Mouse (Mus musculus): ENCODE results near the gene Astn2. TPM values are rescaled to one million over a fixed set of nuclear protein-coding genes. Genes with fewer than 3 reads are reported as not detected.

The Astn2 gene
- polyA plus RNA-seq, 1 experiment from 2014 or later = 0.74 TPM

GRCm38 (mm10) chr4:65379461-65379860 lies 1025.0 kb downstream of the Astn2 start:
- ATAC-seq (replicated peaks; ENCODE audit: insufficient number of reproducible peaks, low FRiP score, low TSS enrichment, low read depth) (no peak), DNase-seq (ENCODE audit: low spot score) (no peak)
- Histone ChIP-seq H3K4me2 (ENCODE audit: low read depth, low read length) (no peak overlapping the region), H3K27me3 (ENCODE audit: control insufficient read depth, insufficient read depth, low read length) (no peaks in the 10 kb centered on the region), H3K4me3 (ENCODE audit: low read depth, low read length) (no peak overlapping the region), H3K27ac (replicated peaks; ENCODE audit: low read depth, low read length) (no peak overlapping the region), H3K9me3 (replicated peaks; ENCODE audit: control insufficient read depth, low read length) (no peaks in the 10 kb centered on the region), H3K4me1 (ENCODE audit: control insufficient read depth, insufficient read depth, low read length) (no peaks in the 10 kb centered on the region), H3K9ac (replicated peaks; ENCODE audit: low read length) (no peak overlapping the region), H3K36me3 (replicated peaks; ENCODE audit: control insufficient read depth, insufficient read depth, low read depth, low read length) (no peaks in the 10 kb centered on the region)
- WGBS = 93% methylated on average over 4 of the region's 4 CpGs

GRCm38 (mm10) chr4:65376571-65376970 lies 1027.8 kb downstream of the Astn2 start:
- Histone ChIP-seq H3K4me3 (ENCODE audit: low read depth, low read length) (no peak overlapping the region), H3K4me2 (ENCODE audit: low read depth, low read length) (no peak overlapping the region), H3K36me3 (replicated peaks; ENCODE audit: control insufficient read depth, insufficient read depth, low read depth, low read length) (no peaks in the 10 kb centered on the region), H3K9ac (replicated peaks; ENCODE audit: low read length) (no peak overlapping the region), H3K9me3 (replicated peaks; ENCODE audit: control insufficient read depth, low read length) (no peaks in the 10 kb centered on the region), H3K27me3 (ENCODE audit: control insufficient read depth, insufficient read depth, low read length) (no peaks in the 10 kb centered on the region), H3K27ac (replicated peaks; ENCODE audit: low read depth, low read length) (no peak overlapping the region), H3K4me1 (ENCODE audit: control insufficient read depth, insufficient read depth, low read length) (no peaks in the 10 kb centered on the region)
- ATAC-seq (replicated peaks; ENCODE audit: insufficient number of reproducible peaks, low FRiP score, low TSS enrichment, low read depth) (no peak), DNase-seq (ENCODE audit: low spot score) (no peak)
- 92% methylated on average over 2 of the region's 2 CpGs for WGBS

GRCm38 (mm10) chr4:65373841-65374240 lies 1030.6 kb downstream of the Astn2 start:
- Histone ChIP-seq H3K36me3 (replicated peaks; ENCODE audit: control insufficient read depth, insufficient read depth, low read depth, low read length) (no peaks in the 10 kb centered on the region), H3K9ac (replicated peaks; ENCODE audit: low read length) (no peak overlapping the region), H3K4me3 (ENCODE audit: low read depth, low read length) (no peak overlapping the region), H3K9me3 (replicated peaks; ENCODE audit: control insufficient read depth, low read length) (no peaks in the 10 kb centered on the region), H3K4me1 (ENCODE audit: control insufficient read depth, insufficient read depth, low read length) (no peaks in the 10 kb centered on the region), H3K27me3 (ENCODE audit: control insufficient read depth, insufficient read depth, low read length) (no peaks in the 10 kb centered on the region), H3K4me2 (ENCODE audit: low read depth, low read length) (no peak overlapping the region), H3K27ac (replicated peaks; ENCODE audit: low read depth, low read length) (no peak overlapping the region)
- 71% methylated on average over 1 of the region's 1 CpGs for WGBS
- ATAC-seq (replicated peaks; ENCODE audit: insufficient number of reproducible peaks, low FRiP score, low TSS enrichment, low read depth) (no peak), DNase-seq (ENCODE audit: low spot score) (no peak)

GRCm38 (mm10) chr4:65372731-65373130 lies 1031.7 kb downstream of the Astn2 start:
- ATAC-seq (replicated peaks; ENCODE audit: insufficient number of reproducible peaks, low FRiP score, low TSS enrichment, low read depth) (no peak), DNase-seq (ENCODE audit: low spot score) (no peak)
- Histone ChIP-seq H3K27ac (replicated peaks; ENCODE audit: low read depth, low read length) (no peak overlapping the region), H3K9me3 (replicated peaks; ENCODE audit: control insufficient read depth, low read length) (no peaks in the 10 kb centered on the region), H3K9ac (replicated peaks; ENCODE audit: low read length) (no peak overlapping the region), H3K4me3 (ENCODE audit: low read depth, low read length) (no peak overlapping the region), H3K4me1 (ENCODE audit: control insufficient read depth, insufficient read depth, low read length) (no peaks in the 10 kb centered on the region), H3K4me2 (ENCODE audit: low read depth, low read length) (no peak overlapping the region), H3K27me3 (ENCODE audit: control insufficient read depth, insufficient read depth, low read length) (no peaks in the 10 kb centered on the region), H3K36me3 (replicated peaks; ENCODE audit: control insufficient read depth, insufficient read depth, low read depth, low read length) (no peaks in the 10 kb centered on the region)
- 94% methylated on average over 3 of the region's 3 CpGs for WGBS

- DNase-seq (ENCODE audit: low spot score) (no peak), ATAC-seq (replicated peaks; ENCODE audit: insufficient number of reproducible peaks, low FRiP score, low TSS enrichment, low read depth) (no peak)
- no peak overlapping the region for H3K27ac ChIP-seq (replicated peaks; ENCODE audit: low read depth, low read length)
- no peaks in the 10 kb centered on the region for H3K9me3 ChIP-seq (replicated peaks; ENCODE audit: control insufficient read depth, low read length)
- H3K9ac ChIP-seq (replicated peaks; ENCODE audit: low read length) = no peak overlapping the region
- no peak overlapping the region for H3K4me2 ChIP-seq (ENCODE audit: low read depth, low read length)
- H3K27me3 ChIP-seq (ENCODE audit: control insufficient read depth, insufficient read depth, low read length) = no peaks in the 10 kb centered on the region
- H3K4me1 ChIP-seq (ENCODE audit: control insufficient read depth, insufficient read depth, low read length) = no peaks in the 10 kb centered on the region
- no peak overlapping the region for H3K4me3 ChIP-seq (ENCODE audit: low read depth, low read length)
- no peaks in the 10 kb centered on the region for H3K36me3 ChIP-seq (replicated peaks; ENCODE audit: control insufficient read depth, insufficient read depth, low read depth, low read length)
These were observed 1037.3 kb downstream of the Astn2 start for GRCm38 (mm10) chr4:65367135-65367534.

GRCm38 (mm10) chr4:65354580-65354979 lies 1049.8 kb downstream of the Astn2 start:
- Histone ChIP-seq H3K9ac (replicated peaks; ENCODE audit: low read length) (no peak overlapping the region), H3K9me3 (replicated peaks; ENCODE audit: control insufficient read depth, low read length) (no peaks in the 10 kb centered on the region), H3K36me3 (replicated peaks; ENCODE audit: control insufficient read depth, insufficient read depth, low read depth, low read length) (no peaks in the 10 kb centered on the region), H3K4me2 (ENCODE audit: low read depth, low read length) (no peak overlapping the region), H3K27ac (replicated peaks; ENCODE audit: low read depth, low read length) (no peak overlapping the region), H3K4me3 (ENCODE audit: low read depth, low read length) (no peak overlapping the region), H3K27me3 (ENCODE audit: control insufficient read depth, insufficient read depth, low read length) (no peaks in the 10 kb centered on the region), H3K4me1 (ENCODE audit: control insufficient read depth, insufficient read depth, low read length) (no peaks in the 10 kb centered on the region)
- no peak for DNase-seq (ENCODE audit: low spot score)
- ATAC-seq (replicated peaks; ENCODE audit: insufficient number of reproducible peaks, low FRiP score, low TSS enrichment, low read depth) = no peak
- 77% methylated on average over 4 of the region's 4 CpGs for WGBS

GRCm38 (mm10) chr4:65350521-65350920 lies 1053.9 kb downstream of the Astn2 start:
- Histone ChIP-seq H3K36me3 (replicated peaks; ENCODE audit: control insufficient read depth, insufficient read depth, low read depth, low read length) (no peaks in the 10 kb centered on the region), H3K27ac (replicated peaks; ENCODE audit: low read depth, low read length) (no peak overlapping the region)

GRCm38 (mm10) chr4:65341766-65342165 lies 1062.6 kb downstream of the Astn2 start:
- Histone ChIP-seq H3K4me1 (ENCODE audit: control insufficient read depth, insufficient read depth, low read length) (no peaks in the 10 kb centered on the region), H3K9ac (replicated peaks; ENCODE audit: low read length) (no peak overlapping the region), H3K27me3 (ENCODE audit: control insufficient read depth, insufficient read depth, low read length) (no peaks in the 10 kb centered on the region), H3K4me3 (ENCODE audit: low read depth, low read length) (no peak overlapping the region), H3K36me3 (replicated peaks; ENCODE audit: control insufficient read depth, insufficient read depth, low read depth, low read length) (no peaks in the 10 kb centered on the region), H3K27ac (replicated peaks; ENCODE audit: low read depth, low read length) (no peak overlapping the region), H3K4me2 (ENCODE audit: low read depth, low read length) (no peak overlapping the region), H3K9me3 (replicated peaks; ENCODE audit: control insufficient read depth, low read length) (no peaks in the 10 kb centered on the region)
- 84% methylated on average over 3 of the region's 3 CpGs for WGBS
- DNase-seq (ENCODE audit: low spot score) (no peak), ATAC-seq (replicated peaks; ENCODE audit: insufficient number of reproducible peaks, low FRiP score, low TSS enrichment, low read depth) (no peak)

More at GRCm38 (mm10) chr4:65350521-65350920, 1053.9 kb downstream of the Astn2 start:
- no peak for DNase-seq (ENCODE audit: low spot score)
- no peaks in the 10 kb centered on the region for H3K27me3 ChIP-seq (ENCODE audit: control insufficient read depth, insufficient read depth, low read length)
- no peak overlapping the region for H3K4me3 ChIP-seq (ENCODE audit: low read depth, low read length)
- H3K4me1 ChIP-seq (ENCODE audit: control insufficient read depth, insufficient read depth, low read length) = no peaks in the 10 kb centered on the region
- H3K4me2 ChIP-seq (ENCODE audit: low read depth, low read length) = no peak overlapping the region
- H3K9ac ChIP-seq (replicated peaks; ENCODE audit: low read length) = no peak overlapping the region
- ATAC-seq (replicated peaks; ENCODE audit: insufficient number of reproducible peaks, low FRiP score, low TSS enrichment, low read depth) = no peak
- WGBS = 88% methylated on average over 7 of the region's 7 CpGs
- H3K9me3 ChIP-seq (replicated peaks; ENCODE audit: control insufficient read depth, low read length) = no peaks in the 10 kb centered on the region
